Mouse (Mus musculus) embryonic facial prominence, embryonic 13.5 days (tissue): ENCODE measurements around the gene Edem1. TPM values are rescaled to one million over a fixed set of nuclear protein-coding genes. Genes with fewer than 3 reads are reported as not detected.

Source experiments
- ATAC-seq: fragments of 200-750 bp; cut with Nextera tagmentation; 2 replicates; pipeline ENCODE4 v1.8.0; 2017; ENCODE audit warnings: low read depth; ENCODE audit not compliant: insufficient number of reproducible peaks, insufficient read depth, low FRiP score, low TSS enrichment
- H3K27ac ChIP-seq: fragments of 300-500 bp; sonication (generic); 2 replicates; pipeline ENCODE4 v1.5.1; 2015; ENCODE audit warnings: moderate library complexity, mild to moderate bottlenecking, inconsistent platforms
- H3K27me3 ChIP-seq: fragments of 300-500 bp; sonication (generic); 2 replicates; pipeline ENCODE4 v1.6.1; 2015; ENCODE audit warnings: mild to moderate bottlenecking, inconsistent platforms
- H3K36me3 ChIP-seq: fragments of 300-500 bp; sonication (generic); 2 replicates; pipeline ENCODE4 v1.6.1; 2015; ENCODE audit warnings: mild to moderate bottlenecking, inconsistent platforms
- H3K4me1 ChIP-seq: fragments of 300-500 bp; sonication (generic); 2 replicates; pipeline ENCODE4 v1.6.1; 2015; ENCODE audit warnings: inconsistent platforms
- H3K4me2 ChIP-seq: fragments of 300-500 bp; sonication (generic); 2 replicates; pipeline ENCODE4 v1.6.1; 2015; ENCODE audit warnings: moderate library complexity, mild to moderate bottlenecking, inconsistent platforms
- H3K4me3 ChIP-seq: fragments of 300-500 bp; sonication (generic); 2 replicates; pipeline ENCODE4 v1.5.1; 2015; ENCODE audit warnings: mild to moderate bottlenecking, inconsistent platforms
- H3K9ac ChIP-seq: fragments of 300-500 bp; sonication (generic); 2 replicates; pipeline ENCODE4 v1.6.1; 2015; ENCODE audit warnings: mild to moderate bottlenecking, inconsistent platforms
- H3K9me3 ChIP-seq: fragments of 300-500 bp; sonication (generic); 2 replicates; pipeline ENCODE4 v1.6.1; 2016; ENCODE audit warnings: inconsistent platforms
- WGBS: fragments of 180-500 bp; shearing (Covaris S2); methylation state at CpG from one replicate; pipeline ENCODE4 v1.1.7; 2015; ENCODE audit warnings: mixed read lengths; 5-methylcytosine and 5-hydroxymethylcytosine counted together
- polyA plus RNA-seq: library from polyadenylated mRNA; unstranded; fragments of >200 nt; fragmentation: Nextera tagmentation; extraction: Ambion mirVana; gene quantifications from 2 replicates; pipeline ENCODE4 v1.2.1, GENCODE M21; 2015

The Edem1 gene
- polyA plus RNA-seq, 1 experiment from 2014 or later, result 19.5 TPM

DNA sequence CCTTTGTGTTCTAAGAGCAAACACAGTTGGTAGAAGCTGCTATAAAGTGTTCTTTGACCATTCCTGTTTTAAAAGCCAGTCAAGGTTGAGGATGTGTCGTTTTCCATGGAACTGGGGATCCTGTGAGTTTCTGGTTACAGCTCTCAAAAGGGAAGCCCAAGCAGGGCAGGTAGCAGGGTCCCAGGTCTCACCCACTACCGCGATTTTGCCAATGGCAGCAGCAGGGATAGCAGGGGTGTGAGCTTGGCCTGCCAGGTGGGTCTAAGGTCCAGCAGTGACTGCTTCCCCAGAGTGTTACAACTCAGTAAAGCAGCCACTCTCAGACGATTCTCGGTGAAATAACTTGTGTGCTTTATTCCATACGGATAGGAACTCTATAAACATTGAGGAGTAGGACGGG lies 22.6 kb upstream of the Edem1 start:
- H3K4me3 ChIP-seq, result no peak overlapping the region
- no peak overlapping the region for H3K27ac ChIP-seq
- no peaks in the 10 kb centered on the region for H3K36me3 ChIP-seq
- no peak overlapping the region for H3K4me2 ChIP-seq
- H3K27me3 ChIP-seq, result no peaks in the 10 kb centered on the region
- H3K4me1 ChIP-seq, result peaks cover 4% of the 10 kb centered on the region; the same call in 1 of the 2 replicates
- no peaks in the 10 kb centered on the region for H3K9me3 ChIP-seq
- 87% methylated on average over 7 of the region's 7 CpGs for WGBS
- H3K9ac ChIP-seq, result no peak overlapping the region
- no peak for ATAC-seq

DNA sequence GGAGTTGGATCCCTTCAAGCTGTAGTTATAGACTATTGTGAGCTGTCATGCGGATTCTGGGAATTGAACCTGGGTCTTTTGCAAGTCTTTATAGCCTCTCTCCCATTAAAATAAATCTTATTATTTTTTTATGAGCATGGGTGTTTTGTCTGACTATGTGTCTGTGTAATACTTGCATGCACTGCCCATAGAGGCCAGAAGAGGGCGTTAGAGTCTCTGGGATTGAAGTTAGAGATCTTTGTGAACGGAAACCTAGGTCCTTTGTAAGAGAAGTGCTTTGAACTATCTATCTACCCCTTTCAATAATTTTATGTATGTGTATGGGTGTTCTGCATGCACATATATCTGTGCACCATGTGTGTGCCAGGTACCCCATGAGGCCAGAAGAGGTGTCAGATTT lies 21.0 kb upstream of the Edem1 start:
- H3K27me3 ChIP-seq, result no peaks in the 10 kb centered on the region
- 67% methylated on average over 3 of the region's 3 CpGs for WGBS
- H3K4me2 ChIP-seq, result no peak overlapping the region
- no peak overlapping the region for H3K27ac ChIP-seq
- H3K9ac ChIP-seq, result no peak overlapping the region
- no peak overlapping the region for H3K4me3 ChIP-seq
- H3K36me3 ChIP-seq, result no peaks in the 10 kb centered on the region
- H3K4me1 ChIP-seq, result peaks cover 4% of the 10 kb centered on the region; the same call in 1 of the 2 replicates
- no peaks in the 10 kb centered on the region for H3K9me3 ChIP-seq
- no peak for ATAC-seq

GRCm38 (mm10) chr6:108808786-108809185 lies 19.7 kb upstream of the Edem1 start:
- no peak overlapping the region for H3K27ac ChIP-seq
- no peak overlapping the region for H3K4me2 ChIP-seq
- no peak for ATAC-seq
- H3K27me3 ChIP-seq, result no peaks in the 10 kb centered on the region
- no peaks in the 10 kb centered on the region for H3K36me3 ChIP-seq
- H3K4me1 ChIP-seq, result peaks cover 4% of the 10 kb centered on the region; the same call in 1 of the 2 replicates
- 87% methylated on average over 1 of the region's 1 CpGs for WGBS
- no peak overlapping the region for H3K9ac ChIP-seq
- no peaks in the 10 kb centered on the region for H3K9me3 ChIP-seq
- H3K4me3 ChIP-seq, result no peak overlapping the region

GRCm38 (mm10) chr6:108810237-108810636 lies 18.2 kb upstream of the Edem1 start:
- Histone ChIP-seq H3K27me3 (no peaks in the 10 kb centered on the region), H3K27ac (no peak overlapping the region), H3K4me2 (no peak overlapping the region), H3K4me1 (peaks cover 1% of the 10 kb centered on the region; the same call in 1 of the 2 replicates), H3K4me3 (no peak overlapping the region), H3K36me3 (peaks cover 3% of the 10 kb centered on the region), H3K9ac (no peak overlapping the region), H3K9me3 (no peaks in the 10 kb centered on the region)
- 75% methylated on average over 10 of the region's 10 CpGs for WGBS
- ATAC-seq, result no peak

- H3K4me1 ChIP-seq, result no peaks in the 10 kb centered on the region
- H3K36me3 ChIP-seq, result peaks cover 6% of the 10 kb centered on the region
- no peak overlapping the region for H3K9ac ChIP-seq
- no peak for ATAC-seq
- WGBS, result 91% methylated on average over 2 of the region's 2 CpGs
- no peaks in the 10 kb centered on the region for H3K9me3 ChIP-seq
- no peak overlapping the region for H3K4me2 ChIP-seq
- no peak overlapping the region for H3K27ac ChIP-seq
- H3K4me3 ChIP-seq, result no peak overlapping the region
- no peaks in the 10 kb centered on the region for H3K27me3 ChIP-seq
These were observed 16.3 kb upstream of the Edem1 start for GRCm38 (mm10) chr6:108812134-108812533.

DNA sequence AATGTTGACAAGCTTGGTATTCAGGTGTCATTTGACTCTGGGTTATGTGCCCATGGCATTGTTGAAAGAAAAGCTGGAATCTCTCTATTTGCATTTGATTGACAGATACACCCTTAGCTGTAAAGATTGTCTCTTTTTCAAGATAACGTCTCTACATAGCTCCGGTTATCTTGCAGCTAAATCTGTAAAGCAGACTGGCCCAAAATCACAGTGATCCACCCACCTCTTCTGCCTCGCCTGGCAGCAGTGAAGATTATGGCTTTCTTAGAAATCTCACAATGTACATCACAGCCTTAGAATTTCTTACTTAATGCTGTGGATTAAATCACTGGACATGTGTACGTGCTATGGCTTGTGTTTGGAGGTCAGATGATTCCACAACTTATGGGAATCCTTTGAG lies 10.9 kb upstream of the Edem1 start:
- no peak overlapping the region for H3K4me2 ChIP-seq
- H3K9ac ChIP-seq, result no peak overlapping the region
- H3K27ac ChIP-seq, result no peak overlapping the region
- no peaks in the 10 kb centered on the region for H3K4me1 ChIP-seq
- H3K9me3 ChIP-seq, result no peaks in the 10 kb centered on the region
- 74% methylated on average over 4 of the region's 4 CpGs for whole genome bisulfite sequencing
- H3K36me3 ChIP-seq, result peaks cover 52% of the 10 kb centered on the region
- H3K4me3 ChIP-seq, result no peak overlapping the region
- ATAC-seq, result no peak
- H3K27me3 ChIP-seq, result no peaks in the 10 kb centered on the region

DNA sequence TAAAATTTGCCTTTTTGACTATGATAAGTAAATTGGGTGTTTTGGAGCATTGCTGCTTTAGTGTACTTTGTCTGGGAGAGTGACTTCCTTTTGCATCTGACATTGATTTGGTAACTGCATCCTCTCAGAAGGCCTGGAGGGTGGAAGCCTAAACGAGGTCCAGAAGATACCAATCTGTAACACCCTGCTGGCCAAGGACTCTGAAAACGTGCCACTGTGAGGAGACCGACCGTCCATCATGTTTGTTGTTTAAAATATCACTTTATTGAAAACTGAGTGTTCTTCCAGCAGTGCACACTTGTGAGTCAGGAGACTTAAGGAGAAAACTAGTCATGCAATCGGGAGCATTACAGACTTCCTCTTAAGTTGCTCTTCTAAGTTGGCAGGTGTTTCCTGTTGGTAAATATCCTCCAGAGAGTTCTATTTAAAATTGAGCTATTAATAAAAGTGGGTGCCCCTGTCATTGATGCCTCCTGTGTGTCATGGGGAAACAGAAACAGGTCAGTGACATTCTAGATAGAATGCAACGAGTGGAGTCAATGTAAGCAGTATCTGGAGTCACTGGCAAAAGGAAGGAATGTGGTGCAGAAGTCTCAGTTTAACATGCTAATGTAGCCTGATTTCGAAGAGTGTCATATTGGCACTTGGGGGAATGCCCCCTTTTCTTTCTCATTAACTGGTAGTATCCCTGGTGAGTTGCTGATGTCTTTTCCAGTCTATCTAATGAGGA lies 3.5 kb upstream of the Edem1 start:
- Histone ChIP-seq H3K9ac (no peak overlapping the region), H3K4me3 (no peak overlapping the region), H3K4me2 (no peak overlapping the region), H3K9me3 (no peaks in the 10 kb centered on the region), H3K4me1 (peaks cover 11% of the 10 kb centered on the region), H3K36me3 (peaks cover 35% of the 10 kb centered on the region), H3K27ac (no peak overlapping the region), H3K27me3 (no peaks in the 10 kb centered on the region)
- no peak for ATAC-seq
- WGBS, result 54% methylated on average over 7 of the region's 7 CpGs

DNA sequence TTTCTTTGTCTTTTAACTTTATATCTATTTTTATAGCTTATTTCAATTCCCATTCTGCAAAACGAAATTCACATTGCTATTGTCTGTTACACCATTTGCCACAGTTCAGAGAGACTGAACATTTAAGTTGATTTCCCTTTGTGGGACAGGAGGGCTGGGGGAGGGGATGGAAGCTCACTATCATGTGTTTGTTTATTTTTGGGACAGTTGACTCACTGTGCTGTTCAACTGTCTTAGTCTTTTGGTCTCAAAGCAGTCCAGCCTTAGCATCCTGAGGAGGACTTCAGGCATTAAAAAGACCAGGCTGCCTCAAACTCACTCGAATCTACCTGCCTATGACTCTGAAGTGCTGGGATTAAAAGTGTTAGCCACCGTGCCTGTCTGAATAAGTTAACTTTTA lies 2.4 kb upstream of the Edem1 start:
- no peak overlapping the region for H3K4me2 ChIP-seq
- no peak overlapping the region for H3K27ac ChIP-seq
- H3K9me3 ChIP-seq, result no peaks in the 10 kb centered on the region
- no peak overlapping the region for H3K4me3 ChIP-seq
- H3K4me1 ChIP-seq, result peaks cover 14% of the 10 kb centered on the region
- WGBS, result 74% methylated on average over 3 of the region's 3 CpGs
- no peaks in the 10 kb centered on the region for H3K27me3 ChIP-seq
- no peak overlapping the region for H3K9ac ChIP-seq
- ATAC-seq, result no peak
- H3K36me3 ChIP-seq, result peaks cover 25% of the 10 kb centered on the region

- 13% methylated on average over 5 of the region's 5 CpGs for WGBS
- H3K27me3 ChIP-seq, result no peaks in the 10 kb centered on the region
- ATAC-seq, result no peak
- H3K4me2 ChIP-seq, result peak overlapping the region; percentile 87
- peaks cover 12% of the 10 kb centered on the region for H3K36me3 ChIP-seq
- no peaks in the 10 kb centered on the region for H3K9me3 ChIP-seq
- peak overlapping the region; percentile 89 for H3K9ac ChIP-seq
- peaks cover 19% of the 10 kb centered on the region for H3K4me1 ChIP-seq
- peak overlapping the region; percentile 81 for H3K27ac ChIP-seq
- H3K4me3 ChIP-seq, result peak overlapping the region; percentile 77
These were observed 1.0 kb upstream of the Edem1 start for GRCm38 (mm10) chr6:108827336-108827920.

DNA sequence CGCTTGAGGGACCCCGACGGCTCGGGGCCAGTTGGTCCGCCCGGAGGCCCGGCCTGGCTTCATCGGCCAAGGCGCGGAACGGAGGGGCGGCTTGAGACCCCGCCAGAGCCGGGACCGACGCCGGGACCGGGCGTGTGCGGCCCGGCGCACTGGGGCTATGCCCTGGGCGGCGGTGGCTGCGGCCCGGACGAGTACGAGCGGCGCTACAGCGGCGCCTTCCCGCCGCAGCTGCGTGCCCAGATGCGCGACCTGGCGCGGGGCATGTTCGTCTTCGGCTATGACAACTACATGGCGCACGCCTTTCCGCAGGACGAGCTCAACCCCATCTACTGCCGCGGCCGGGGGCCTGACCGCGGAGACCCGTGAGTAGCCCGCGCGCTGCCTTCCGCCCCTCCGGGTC lies 431 bp downstream of the Edem1 start:
- Histone ChIP-seq H3K27me3 (no peaks in the 10 kb centered on the region), H3K4me3 (peak overlapping the region; percentile 77), H3K4me2 (peak overlapping the region; percentile 87), H3K36me3 (no peaks in the 10 kb centered on the region), H3K9me3 (no peaks in the 10 kb centered on the region), H3K4me1 (peaks cover 19% of the 10 kb centered on the region), H3K9ac (peak overlapping the region; percentile 89), H3K27ac (peak overlapping the region; percentile 81)
- under 1% methylated on average over 49 of the region's 56 CpGs for WGBS
- ATAC-seq, result peak; percentile 34

DNA sequence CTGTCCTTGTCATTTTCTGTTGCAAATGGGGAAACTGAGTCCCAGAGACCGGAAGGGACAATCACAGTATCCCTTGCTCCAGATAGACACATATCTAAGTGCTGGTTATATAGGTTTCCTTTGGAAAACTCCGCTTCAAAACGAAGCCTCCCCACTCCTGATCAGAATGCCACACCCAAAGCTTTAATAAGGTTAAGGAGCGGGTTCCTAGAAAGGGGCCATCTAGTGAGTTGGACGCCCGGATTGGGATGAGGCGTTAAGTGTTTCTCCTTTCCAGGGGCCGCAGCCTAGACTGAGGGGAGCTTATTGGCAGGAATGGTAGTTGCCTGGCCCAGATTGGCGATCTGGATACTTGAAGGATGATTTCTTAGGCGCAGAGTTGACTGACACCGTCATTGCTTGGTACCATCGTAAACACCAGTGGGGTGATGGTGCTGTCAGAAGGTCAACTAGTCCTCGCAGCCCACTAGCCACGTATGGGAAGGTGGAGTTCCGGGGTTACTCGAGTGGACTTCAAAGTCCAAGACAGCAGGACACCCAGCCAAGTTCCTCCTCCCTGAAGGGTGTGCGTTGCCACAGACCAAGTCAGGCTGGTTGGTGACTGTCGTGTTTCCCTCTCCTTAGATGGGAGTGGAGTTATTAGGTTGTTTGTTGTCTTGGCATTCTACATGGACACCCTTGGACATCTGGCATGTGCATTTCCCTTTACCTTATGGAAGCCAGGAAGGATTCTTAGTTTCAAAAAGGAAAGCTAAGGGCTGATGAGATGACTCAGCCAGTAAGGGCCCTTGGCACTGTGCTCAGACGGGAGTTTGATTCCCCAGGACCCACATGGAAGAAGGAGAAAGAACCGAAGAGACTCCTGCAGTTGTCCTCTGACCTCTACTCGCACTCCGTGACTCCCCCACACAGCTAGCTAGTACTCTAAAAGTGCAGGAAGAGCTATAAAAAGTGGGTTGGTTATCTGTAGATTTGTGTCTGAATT lies 1.2 kb downstream of the Edem1 start:
- Histone ChIP-seq H3K4me2 (peak overlapping the region; percentile 87), H3K4me3 (peak overlapping the region; percentile 77), H3K4me1 (peaks cover 19% of the 10 kb centered on the region), H3K36me3 (no peaks in the 10 kb centered on the region), H3K9ac (peak overlapping the region; percentile 89), H3K27ac (no peak overlapping the region), H3K9me3 (no peaks in the 10 kb centered on the region), H3K27me3 (no peaks in the 10 kb centered on the region)
- ATAC-seq, result no peak
- WGBS, result 20% methylated on average over 22 of the region's 22 CpGs
